Mouse (Mus musculus): Measurements from ENCODE around the gene Anp32b. TPM values are rescaled to one million over a fixed set of nuclear protein-coding genes. Genes with fewer than 3 reads are reported as not detected.

The Anp32b gene
- polyA plus RNA-seq, 1 experiment from 2014 or later = 301 TPM

DNA sequence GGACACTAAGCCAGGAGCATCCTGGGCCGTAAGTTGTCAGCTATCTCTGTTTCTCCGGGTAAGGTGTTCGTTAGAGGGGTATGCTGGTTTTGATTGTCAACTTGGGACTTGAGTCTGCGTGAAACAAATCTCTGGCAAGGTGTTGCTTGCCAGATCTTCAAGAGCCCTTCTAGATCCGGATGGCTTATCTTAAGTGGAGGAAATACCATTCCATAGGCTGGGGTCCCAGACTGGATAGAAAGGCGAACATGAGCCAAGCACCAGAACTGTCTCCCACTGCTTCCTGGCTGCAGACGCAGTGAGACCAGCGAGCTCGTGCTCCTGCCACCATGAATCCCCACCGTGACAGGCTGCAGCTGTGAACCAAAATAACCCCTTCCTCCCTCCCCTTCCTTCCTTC lies 70.8 kb downstream of the Anp32b start:
- H3K9ac ChIP-seq = no peak overlapping the region
- no peak overlapping the region for H3K4me3 ChIP-seq (replicated peaks)
- no peak overlapping the region for H3K27ac ChIP-seq
- no peaks in the 10 kb centered on the region for H3K4me1 ChIP-seq
- no peaks in the 10 kb centered on the region for H3K36me3 ChIP-seq (replicated peaks)
- WGBS = 83% methylated on average over 10 of the region's 10 CpGs
- no peak overlapping the region for H3K4me2 ChIP-seq
- no peak for ATAC-seq (ENCODE audit: low FRiP score)
- H3K9me3 ChIP-seq = no peaks in the 10 kb centered on the region
- H3K27me3 ChIP-seq = peaks cover 3% of the 10 kb centered on the region; the same call in 1 of the 2 replicates

Other genes with a start within 250 kb of the Anp32b start
- not detected in 2 replicates for gene Foxe1, start 107.3 kb upstream of the Anp32b start, polyA plus RNA-seq (2016; fragmentation: Nextera tagmentation; extraction: Ambion mirVana)
- 9.9 TPM in 2 replicates for gene Trmo, start 61.5 kb upstream of the Anp32b start, polyA plus RNA-seq (2016; fragmentation: Nextera tagmentation; extraction: Ambion mirVana)
- 2.0 and 2.8 TPM in 2 replicates for gene Hemgn, start 37.4 kb upstream of the Anp32b start, polyA plus RNA-seq (2016; fragmentation: Nextera tagmentation; extraction: Ambion mirVana)
- 63.5 and 75.8 TPM in 2 replicates for gene Nans, start 38.3 kb downstream of the Anp32b start, polyA plus RNA-seq (2016; fragmentation: Nextera tagmentation; extraction: Ambion mirVana)
- gene Trim14, start 85.2 kb downstream of the Anp32b start, polyA plus RNA-seq (2016; fragmentation: Nextera tagmentation; extraction: Ambion mirVana) = 0.95 and 1.7 TPM in 2 replicates
- 1.7 and 2.8 TPM in 2 replicates for gene Coro2a, start 151.3 kb downstream of the Anp32b start, polyA plus RNA-seq (2016; fragmentation: Nextera tagmentation; extraction: Ambion mirVana)
- gene Tbc1d2, start 199.3 kb downstream of the Anp32b start, polyA plus RNA-seq (2016; fragmentation: Nextera tagmentation; extraction: Ambion mirVana) = 0.83 and 0.98 TPM in 2 replicates